Mouse (Mus musculus) cerebellum, adult 9-10 months (tissue): ENCODE measurements around the gene Ptpn12.
A peak's percentile ranks its signal among the peaks of the same experiment; 100 is the strongest.

ENCODE experiments used
- DNase-seq: peaks from one replicate; pipeline ENCODE4 v3.0.0; 2022

Gene Ptpn12

GRCm38 (mm10) chr5:21055820-21056531 is at the start of gene Ptpn12:
TSS of gene Ptpn12 (minus strand) at chr5:21055911.
- DNase-seq = peak; percentile 95

GRCm38 (mm10) chr5:21091179-21091578 is 35.5 kb upstream of the Ptpn12 start:
- no peak for DNase-seq

GRCm38 (mm10) chr5:21057217-21057616 is 1.5 kb upstream of the Ptpn12 start:
- no peak for DNase-seq

- DNase-seq = peak; percentile 44
Observed at GRCm38 (mm10) chr5:21056595-21056994, 884 bp upstream of the Ptpn12 start.

- peak; percentile 59 for DNase-seq
Observed at GRCm38 (mm10) chr5:21055071-21055819, 466 bp downstream of the Ptpn12 start.

GRCm38 (mm10) chr5:21054472-21055070 is 1.1 kb downstream of the Ptpn12 start:
- peak; percentile 59 for DNase-seq

GRCm38 (mm10) chr5:21053571-21054307 is 2.0 kb downstream of the Ptpn12 start:
- DNase-seq = no peak

- no peak for DNase-seq
Observed at GRCm38 (mm10) chr5:21052521-21052920, 3.2 kb downstream of the Ptpn12 start.

- DNase-seq = no peak
Observed at GRCm38 (mm10) chr5:21050770-21051122, 5.0 kb downstream of the Ptpn12 start.

GRCm38 (mm10) chr5:21050061-21050769 is 5.5 kb downstream of the Ptpn12 start:
- DNase-seq = no peak

GRCm38 (mm10) chr5:21049006-21049405 is 6.7 kb downstream of the Ptpn12 start:
- DNase-seq = peak; percentile 35

GRCm38 (mm10) chr5:21047114-21047513 is 8.6 kb downstream of the Ptpn12 start:
- no peak for DNase-seq

GRCm38 (mm10) chr5:21046150-21047048 is 9.3 kb downstream of the Ptpn12 start:
- DNase-seq = no peak

- DNase-seq = no peak
Observed at GRCm38 (mm10) chr5:21045462-21045861, 10.2 kb downstream of the Ptpn12 start.

GRCm38 (mm10) chr5:21038100-21038499 is 17.6 kb downstream of the Ptpn12 start:
- DNase-seq = no peak

- no peak for DNase-seq
Observed at GRCm38 (mm10) chr5:21035689-21036480, 19.8 kb downstream of the Ptpn12 start.

- DNase-seq = no peak
Observed at GRCm38 (mm10) chr5:21034388-21034966, 21.2 kb downstream of the Ptpn12 start.

GRCm38 (mm10) chr5:21033382-21034056 is 22.2 kb downstream of the Ptpn12 start:
- no peak for DNase-seq

- DNase-seq = no peak
Observed at GRCm38 (mm10) chr5:21032626-21033025, 23.1 kb downstream of the Ptpn12 start.

GRCm38 (mm10) chr5:21030226-21030625 is 25.5 kb downstream of the Ptpn12 start:
- DNase-seq = no peak
